Mouse (Mus musculus) embryonic facial prominence, embryonic 14.5 days (tissue): Measurements from ENCODE around the gene Ebna1bp2. TPM values are rescaled to one million over a fixed set of nuclear protein-coding genes. Genes with fewer than 3 reads are reported as not detected.

Source experiments
- ATAC-seq: fragments of 200-750 bp; cut with Nextera tagmentation; 2 replicates; pipeline ENCODE4 v1.8.0; 2017; ENCODE audit warnings: low read depth, moderate number of reproducible peaks, moderate TSS enrichment
- DNase-seq: peaks from one replicate; pipeline ENCODE4 v3.0.0-alpha.2; 2015; ENCODE audit warnings: low spot score
- H3K27ac ChIP-seq: fragments of 300-500 bp; sonication (generic); replicated peaks from 2 replicates; pipeline ENCODE4 v1.5.1; 2014; ENCODE audit warnings: low read depth, mild to moderate bottlenecking, low read length, moderate library complexity
- H3K27me3 ChIP-seq: fragments of 300-500 bp; sonication (generic); replicated peaks from 2 replicates; pipeline ENCODE4 v1.6.1; 2014; ENCODE audit warnings: low read length; ENCODE audit not compliant: control insufficient read depth, insufficient read depth
- H3K36me3 ChIP-seq: fragments of 300-500 bp; sonication (generic); 2 replicates; pipeline ENCODE4 v1.6.1; 2014; ENCODE audit warnings: low read length, mixed read lengths; ENCODE audit not compliant: control insufficient read depth, insufficient read depth
- H3K4me1 ChIP-seq: fragments of 300-500 bp; sonication (generic); 2 replicates; pipeline ENCODE4 v1.6.1; 2014; ENCODE audit warnings: antibody characterized with exemption, low read length; ENCODE audit not compliant: control insufficient read depth, insufficient read depth
- H3K4me2 ChIP-seq: fragments of 300-500 bp; sonication (generic); 2 replicates; pipeline ENCODE4 v1.6.1; 2014; ENCODE audit warnings: low read depth, mild to moderate bottlenecking, low read length, moderate library complexity, mixed read lengths
- H3K4me3 ChIP-seq: fragments of 300-500 bp; sonication (generic); 2 replicates; pipeline ENCODE4 v1.5.1; 2014; ENCODE audit warnings: low read depth, mild to moderate bottlenecking, low read length
- H3K9ac ChIP-seq: fragments of 300-500 bp; sonication (generic); 2 replicates; pipeline ENCODE4 v1.6.1; 2014; ENCODE audit warnings: low read depth, mild to moderate bottlenecking, low read length, moderate library complexity, mixed read lengths
- H3K9me3 ChIP-seq: fragments of 300-500 bp; sonication (generic); 2 replicates; pipeline ENCODE4 v1.6.1; 2016; ENCODE audit warnings: low read length; ENCODE audit not compliant: control insufficient read depth
- polyA plus RNA-seq: library from polyadenylated mRNA; unstranded; fragments of >200 nt; fragmentation: Nextera tagmentation; extraction: Ambion mirVana; gene quantifications from 2 replicates; pipeline ENCODE4 v1.2.1, GENCODE M21; 2014

Ebna1bp2 gene
- polyA plus RNA-seq, 1 experiment from 2014 or later: 148 TPM

GRCm38 (mm10) chr4:118658652-118659051 lies 38.1 kb downstream of the Ebna1bp2 start, which contains the start of gene Olfr62:
Gene Olfr62, plus strand, starts transcription at chr4:118658952.
- H3K9ac ChIP-seq: no peak within 1 kb of the TSS
- DNase-seq: no peak
- no peak for ATAC-seq
- H3K27ac ChIP-seq: no peak within 1 kb of the TSS
- H3K27me3 ChIP-seq: no peaks in the 10 kb centered on the region
- H3K4me1 ChIP-seq: no peaks in the 10 kb centered on the region
- H3K36me3 ChIP-seq: no peaks in the 10 kb centered on the region
- no peaks in the 10 kb centered on the region for H3K9me3 ChIP-seq
- no peak within 1 kb of the TSS for H3K4me3 ChIP-seq
- H3K4me2 ChIP-seq: no peak within 1 kb of the TSS

Other genes with a start within 250 kb of the Ebna1bp2 start
- 8.7 and 9.3 TPM in 2 replicates for gene Szt2, start 211.5 kb upstream of the Ebna1bp2 start, polyA plus RNA-seq
- gene Med8, start 211.5 kb upstream of the Ebna1bp2 start, polyA plus RNA-seq: 85.0 and 97.1 TPM in 2 replicates
- gene Elovl1, start 192.7 kb upstream of the Ebna1bp2 start, polyA plus RNA-seq: 106 and 118 TPM in 2 replicates
- 159 and 192 TPM in 2 replicates for gene Cdc20, start 183.4 kb upstream of the Ebna1bp2 start, polyA plus RNA-seq
- 0.45 and 0.48 TPM in 2 replicates for gene Mpl, start 163.3 kb upstream of the Ebna1bp2 start, polyA plus RNA-seq
- 22.3 and 24.2 TPM in 2 replicates for gene Tie1, start 130.7 kb upstream of the Ebna1bp2 start, polyA plus RNA-seq
- gene 2610528J11Rik, start 93.8 kb upstream of the Ebna1bp2 start, polyA plus RNA-seq: 6.1 and 8.2 TPM in 2 replicates
- 5.6 and 5.8 TPM in 2 replicates for gene Tmem125, start 76.8 kb upstream of the Ebna1bp2 start, polyA plus RNA-seq
- gene Cfap57, start within 50 bp of the Ebna1bp2 start, polyA plus RNA-seq: 0.38 and 1.4 TPM in 2 replicates
- gene Olfr62, start 38.2 kb downstream of the Ebna1bp2 start, polyA plus RNA-seq: 0.13 and 0.22 TPM in 2 replicates
- gene Olfr1342, start 72.0 kb downstream of the Ebna1bp2 start, polyA plus RNA-seq: 0.12 and 0.22 TPM in 2 replicates
- 0.11 TPM in 1 of 2 replicates, not detected in the other for gene Olfr1341, start 82.7 kb downstream of the Ebna1bp2 start, polyA plus RNA-seq
- 0.08 and 0.24 TPM in 2 replicates for gene Olfr1340, start 99.3 kb downstream of the Ebna1bp2 start, polyA plus RNA-seq
- 0.16 TPM in 1 of 2 replicates, not detected in the other for gene Olfr1339, start 111.4 kb downstream of the Ebna1bp2 start, polyA plus RNA-seq
- gene Olfr1338, start 137.9 kb downstream of the Ebna1bp2 start, polyA plus RNA-seq: 0.13 TPM in 1 of 2 replicates, not detected in the other
- gene Olfr1337, start 161.8 kb downstream of the Ebna1bp2 start, polyA plus RNA-seq: not detected in 2 replicates
- gene Olfr1335, start 189.1 kb downstream of the Ebna1bp2 start, polyA plus RNA-seq: not detected in 2 replicates
- gene Olfr1333, start 215.5 kb downstream of the Ebna1bp2 start, polyA plus RNA-seq: not detected in 2 replicates
- gene Olfr1331, start 243.8 kb downstream of the Ebna1bp2 start, polyA plus RNA-seq: 0.13 TPM in 1 of 2 replicates, not detected in the other